Mouse (Mus musculus) B cell, adult 2 months (primary cell): ENCODE results near the gene Negr1.

Source experiments
- DNase-seq, 2 experiments: peaks; one replicate each; pipeline ENCODE4 v3.0.0; 2022

Negr1 gene

GRCm38 (mm10) chr3:156816938-156817337, 255.3 kb downstream of the Negr1 start:
- no peak for DNase-seq

DNA sequence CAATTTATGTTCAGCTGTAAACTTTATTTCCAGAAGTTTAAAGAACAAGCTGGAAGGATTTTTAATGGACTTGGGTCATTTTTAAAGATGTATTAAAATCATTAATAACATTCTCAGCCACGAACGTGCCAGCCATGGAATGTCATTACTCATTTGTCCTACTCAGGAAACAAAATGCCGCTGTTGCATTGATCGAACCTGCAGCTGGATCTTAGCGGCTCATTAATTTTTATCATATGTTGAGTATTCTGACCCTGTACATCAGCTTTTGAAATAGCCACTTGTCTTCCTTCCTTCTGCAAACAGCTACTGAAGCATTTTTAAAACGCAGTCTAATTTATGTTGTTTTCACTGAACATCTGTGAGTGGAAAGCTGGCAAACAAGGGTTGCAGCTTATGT, 255.9 kb downstream of the Negr1 start:
- DNase-seq = no peak

- no peak for DNase-seq
These were observed 261.4 kb downstream of the Negr1 start for GRCm38 (mm10) chr3:156823039-156823438.

DNA sequence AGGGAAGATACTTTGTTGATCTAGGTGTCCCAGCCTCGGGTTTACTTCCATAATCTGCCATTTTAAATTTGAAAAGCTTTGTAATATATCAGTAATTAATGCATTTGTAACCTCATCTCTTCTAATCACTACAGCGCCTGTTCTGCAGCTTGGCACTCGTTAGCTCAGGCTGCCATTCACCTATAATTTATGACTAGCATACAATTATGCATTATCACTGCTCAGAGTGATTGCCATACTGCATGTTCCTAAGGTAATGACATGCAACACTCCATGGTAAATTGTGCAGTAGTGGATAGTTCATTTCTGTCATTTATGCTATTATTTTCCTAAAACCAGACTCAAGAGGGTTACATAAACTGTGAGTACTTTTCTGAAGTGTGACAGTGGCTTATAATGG, 272.3 kb downstream of the Negr1 start:
- no peak for DNase-seq

- no peak for DNase-seq
These were observed 277.0 kb downstream of the Negr1 start for GRCm38 (mm10) chr3:156838550-156838949.

DNA sequence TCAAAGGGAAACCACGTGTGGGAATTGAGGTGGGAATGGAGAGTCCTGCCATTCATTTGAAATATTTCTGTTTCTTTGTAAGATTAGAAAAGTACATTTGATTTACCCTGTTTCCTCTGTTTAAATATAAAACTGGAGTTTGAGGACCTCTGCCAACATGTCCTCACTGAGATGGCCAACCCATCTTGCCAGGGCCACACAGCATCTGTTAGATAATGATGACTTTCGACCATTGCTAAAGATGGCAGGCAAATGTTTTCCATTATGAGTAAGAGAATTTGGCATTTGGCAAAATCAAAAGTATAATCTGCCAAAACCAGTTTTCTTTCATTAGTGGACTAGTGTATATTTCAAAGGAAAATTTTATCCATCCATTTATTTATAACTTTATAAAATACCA, 286.8 kb downstream of the Negr1 start:
- DNase-seq = no peak

DNA sequence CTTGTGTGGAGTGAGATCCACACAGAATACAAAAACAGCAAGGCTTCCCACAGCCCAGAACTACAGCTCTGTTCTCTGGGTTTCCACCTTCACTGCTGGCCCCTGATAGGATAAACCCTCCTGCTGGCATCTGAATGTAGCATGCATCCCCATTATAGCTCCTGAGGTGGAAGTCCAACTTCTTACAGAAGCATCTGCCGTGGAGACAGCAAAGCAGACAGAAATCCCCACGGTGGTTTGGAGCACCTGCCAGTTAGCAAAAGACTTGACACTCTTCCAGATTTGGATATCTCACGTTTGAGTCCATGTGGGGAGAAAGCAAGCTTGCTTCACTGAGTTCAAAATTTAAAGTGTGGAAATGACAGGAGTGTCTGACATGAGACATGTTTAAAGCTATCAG, 290.3 kb downstream of the Negr1 start:
- no peak for DNase-seq

GRCm38 (mm10) chr3:156870239-156870921, 308.8 kb downstream of the Negr1 start:
- DNase-seq = no peak

DNA sequence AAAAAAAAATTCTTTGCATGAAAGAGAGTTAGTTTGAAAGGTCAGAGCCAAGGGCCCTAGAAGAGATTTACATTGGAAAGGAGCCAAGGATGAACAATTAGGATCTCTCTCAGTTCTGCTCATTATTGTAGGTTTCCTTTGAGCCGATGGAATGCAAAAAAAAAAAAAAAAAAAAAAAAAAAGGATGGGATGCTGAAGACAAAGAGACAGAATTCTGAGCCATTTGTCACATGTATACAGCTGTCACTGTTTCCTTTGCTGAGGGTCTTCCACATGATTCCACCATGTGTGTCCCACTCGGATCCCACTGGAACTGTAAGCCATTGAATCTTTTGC, 309.3 kb downstream of the Negr1 start:
- DNase-seq = no peak

- no peak for DNase-seq
These were observed 310.1 kb downstream of the Negr1 start for GRCm38 (mm10) chr3:156871641-156872196.

DNA sequence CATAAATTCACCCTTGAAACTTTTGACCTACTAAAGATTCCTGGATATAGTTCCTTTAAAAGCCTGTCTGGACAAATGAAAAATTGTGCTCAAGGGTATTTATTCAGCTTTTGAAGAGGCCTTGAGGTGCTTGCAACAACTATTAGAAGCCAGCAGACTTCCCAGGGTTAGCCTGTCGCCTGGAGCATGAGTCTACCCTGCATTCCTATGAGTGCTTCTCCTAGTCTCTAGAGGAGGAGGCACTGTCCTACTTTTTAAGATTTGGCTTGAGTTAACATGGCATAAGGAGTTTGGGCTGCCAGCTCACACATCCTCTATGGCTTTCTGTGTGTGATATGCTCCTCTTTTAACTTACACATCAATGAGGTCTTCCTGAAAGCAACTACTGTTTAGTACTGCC, 315.0 kb downstream of the Negr1 start:
- no peak for DNase-seq

GRCm38 (mm10) chr3:156882129-156882528, 320.5 kb downstream of the Negr1 start:
- DNase-seq = no peak

GRCm38 (mm10) chr3:156883873-156884272, 322.3 kb downstream of the Negr1 start:
- DNase-seq = no peak

DNA sequence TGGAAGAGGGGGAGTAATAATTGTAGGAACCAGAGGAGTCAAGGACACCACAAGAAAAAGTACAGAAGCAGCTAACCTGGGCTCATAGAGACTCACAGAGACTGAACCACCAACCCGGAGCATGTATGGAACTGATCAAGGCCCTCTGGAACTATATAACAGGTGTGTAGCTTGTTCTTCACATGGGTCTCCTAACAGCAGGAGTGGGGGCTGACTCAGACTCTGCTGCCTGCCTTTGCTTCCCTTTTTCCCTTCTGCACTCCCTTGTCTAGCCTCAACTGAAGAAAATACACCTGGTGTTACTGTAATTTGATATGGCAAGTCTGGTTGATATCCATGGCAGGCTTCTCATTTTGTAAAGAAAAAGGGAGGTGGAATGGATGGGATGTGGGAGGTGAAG, 324.1 kb downstream of the Negr1 start:
- DNase-seq = no peak

DNA sequence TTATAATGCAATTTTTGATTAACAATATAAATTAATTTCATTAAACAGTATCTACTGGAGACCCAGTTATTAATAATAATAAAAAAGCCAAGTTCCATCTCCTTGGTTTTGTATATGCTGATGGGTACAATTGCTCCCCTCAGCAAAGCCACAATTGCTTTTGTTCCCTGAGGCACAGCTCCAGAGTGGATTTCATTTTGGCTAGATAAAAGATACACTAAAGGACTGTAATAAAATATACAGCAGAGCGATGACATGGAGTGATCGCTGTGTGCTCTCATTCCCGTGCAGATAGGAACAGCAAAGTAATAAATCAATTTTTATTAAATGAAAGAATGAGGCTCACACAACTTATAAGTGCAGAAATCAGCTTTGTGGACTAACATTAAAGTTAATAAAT, 325.3 kb downstream of the Negr1 start:
- no peak for DNase-seq

DNA sequence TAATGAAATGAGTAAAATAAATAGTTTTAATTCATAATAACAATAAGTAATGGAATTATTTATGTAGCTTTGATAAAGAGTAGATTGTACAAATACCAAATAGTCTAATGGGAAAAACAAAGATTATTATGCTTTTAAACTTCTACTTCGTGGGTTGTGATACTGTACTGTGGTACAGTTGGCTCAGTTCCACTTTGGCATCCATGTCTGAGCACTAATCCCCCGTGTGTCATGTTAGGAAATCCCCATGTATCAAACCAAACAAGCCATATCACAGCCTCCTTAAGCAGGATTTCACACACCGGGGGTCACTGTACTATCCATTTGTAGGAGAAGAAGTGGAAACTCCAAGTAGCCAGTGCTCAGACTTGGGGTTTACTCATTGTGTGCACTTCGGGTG, 329.4 kb downstream of the Negr1 start:
- no peak for DNase-seq

GRCm38 (mm10) chr3:156895322-156895721, 333.7 kb downstream of the Negr1 start:
- DNase-seq = no peak

- DNase-seq = no peak
These were observed 334.5 kb downstream of the Negr1 start for GRCm38 (mm10) chr3:156896106-156896505.

- DNase-seq = no peak
These were observed 335.0 kb downstream of the Negr1 start for GRCm38 (mm10) chr3:156896552-156896951.

- DNase-seq = no peak
These were observed 339.5 kb downstream of the Negr1 start for GRCm38 (mm10) chr3:156901140-156901539.

DNA sequence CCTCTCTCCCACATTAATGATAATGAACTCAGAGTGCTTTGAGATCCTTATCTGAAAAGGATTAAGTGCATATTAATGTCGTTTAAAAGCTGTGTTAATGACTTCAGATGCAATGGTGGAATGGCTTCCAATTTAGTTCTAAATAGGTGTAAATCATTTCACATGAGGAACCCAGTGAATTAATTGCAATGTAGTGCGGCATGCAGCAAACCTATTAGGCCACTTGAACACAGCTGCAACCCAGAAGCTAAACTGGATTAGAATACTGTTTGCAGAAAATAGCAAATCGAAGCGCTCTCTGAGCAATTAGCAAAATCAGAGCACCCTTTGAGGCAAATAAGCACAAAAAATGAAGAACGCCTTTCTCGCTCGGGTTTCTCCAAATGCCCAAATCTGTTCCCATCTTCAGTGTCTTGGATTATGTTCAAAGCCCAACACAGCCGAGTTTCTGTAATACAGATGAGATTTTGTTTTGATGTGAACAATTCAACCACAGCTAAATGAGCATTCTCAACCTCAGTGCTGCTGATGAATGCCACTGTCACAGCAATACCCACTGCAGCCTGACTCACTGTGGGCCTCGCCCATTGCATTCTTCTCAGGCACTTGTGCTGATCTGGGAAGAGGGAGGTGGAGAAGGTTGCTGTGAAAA, 342.5 kb downstream of the Negr1 start:
- DNase-seq = no peak

DNA sequence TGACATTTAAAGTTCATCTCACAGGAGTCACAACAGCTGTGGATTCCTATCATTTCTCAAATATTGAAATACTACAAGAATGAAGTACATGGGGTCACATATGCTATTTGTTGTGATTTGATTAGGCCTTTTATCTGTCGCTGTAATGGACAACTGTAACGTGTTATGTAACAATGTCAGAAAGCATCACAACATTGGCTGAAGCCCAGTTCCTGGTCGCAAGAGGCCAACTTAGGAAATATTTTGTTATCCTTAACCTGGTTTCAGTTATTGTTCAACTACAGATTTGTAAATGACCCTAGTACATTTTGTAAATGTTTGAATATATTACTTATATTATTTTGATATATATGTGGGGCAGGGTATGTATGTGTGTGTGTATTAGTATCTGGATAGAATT, 351.2 kb downstream of the Negr1 start:
- no peak for DNase-seq

DNA sequence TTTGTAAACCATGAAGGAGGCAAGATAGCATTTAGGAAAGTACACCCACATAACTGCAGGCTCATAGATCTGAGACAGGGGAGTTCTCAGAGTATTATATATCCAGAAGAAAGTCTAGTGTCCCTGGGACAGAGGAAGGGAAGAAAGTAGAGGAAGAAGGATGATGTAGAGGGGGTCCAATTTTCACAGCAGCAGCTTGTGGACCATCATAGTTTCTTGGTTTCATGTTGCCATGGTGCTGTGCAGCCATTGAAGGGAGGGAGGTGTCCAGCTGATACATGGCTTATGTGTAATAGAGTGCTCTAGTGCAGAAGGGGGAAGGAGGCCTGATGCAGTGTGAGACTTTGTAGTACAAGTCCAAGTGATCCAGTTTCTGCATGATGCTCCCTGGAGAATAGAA, 359.8 kb downstream of the Negr1 start:
- DNase-seq = no peak

GRCm38 (mm10) chr3:156923159-156923558, 361.6 kb downstream of the Negr1 start:
- DNase-seq = no peak

DNA sequence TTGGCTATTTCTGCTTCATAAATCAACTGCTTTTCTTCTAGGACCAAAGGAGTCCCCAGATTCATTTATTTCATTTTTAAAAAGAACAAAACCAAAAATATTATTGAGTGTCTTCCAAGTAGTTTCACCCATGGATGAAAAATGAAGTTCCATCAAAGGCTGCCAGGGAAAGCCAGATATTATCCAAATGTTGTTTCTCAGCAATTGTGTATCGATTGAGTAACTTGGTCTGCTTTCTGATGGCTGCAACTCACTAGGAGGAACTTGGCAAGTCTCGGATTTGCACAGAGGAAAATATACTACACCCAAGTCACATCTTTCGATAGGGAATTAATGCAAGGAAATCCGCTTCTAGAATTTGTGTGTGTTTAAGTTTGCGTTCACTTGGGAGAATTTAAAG, 363.5 kb downstream of the Negr1 start:
- DNase-seq = no peak
